Mouse (Mus musculus) bone marrow macrophage, adult 2 months (primary cell): ENCODE measurements around the gene Tdp1.

ENCODE experiments used
- CTCF ChIP-seq: IDR thresholded peaks from 2 replicates; pipeline ENCODE4 v1.5.1; 2012; ENCODE audit warnings: low read depth, mild to moderate bottlenecking, low read length, moderate library complexity
- POLR2A ChIP-seq: IDR thresholded peaks from 2 replicates; pipeline ENCODE4 v1.6.1; 2012; ENCODE audit warnings: mild to moderate bottlenecking, low read depth, low read length, borderline replicate concordance

DNA sequence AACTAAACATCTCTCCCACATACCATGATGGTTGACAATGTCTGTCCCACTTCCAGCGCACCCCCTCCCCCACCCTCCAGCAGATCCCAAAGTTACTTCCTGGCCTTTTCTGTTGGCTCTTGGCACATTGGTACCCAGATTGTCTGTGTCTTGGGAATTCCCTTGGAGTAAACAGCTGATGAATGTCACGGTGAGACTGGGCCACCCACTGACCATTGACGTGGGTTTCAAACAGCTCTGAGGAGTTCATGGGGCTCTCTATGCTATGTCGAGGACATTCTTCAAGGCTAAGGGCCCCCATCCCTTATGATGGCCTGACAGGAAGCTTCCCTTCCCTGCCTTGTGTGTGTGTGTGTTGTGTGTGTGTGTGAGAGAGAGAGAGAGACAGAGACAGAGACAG, 85.6 kb downstream of the Tdp1 start:
- no peak for TF ChIP-seq CTCF
- TF ChIP-seq POLR2A, result no peak
